Mouse (Mus musculus) testis, adult 2 months (tissue): ENCODE data around the gene Upk3bl.

Experiments
- CTCF ChIP-seq: fragments of 200-500 bp; IDR thresholded peaks from 2 replicates; pipeline ENCODE4 v1.5.1; 2012; ENCODE audit warnings: low read depth, mild to moderate bottlenecking, inconsistent platforms, low read length, moderate library complexity; ENCODE audit not compliant: control insufficient read depth, insufficient read depth, insufficient replicate concordance
- POLR2A ChIP-seq: fragments of 200-500 bp; IDR thresholded peaks from 2 replicates; pipeline ENCODE4 v1.6.1; 2012; ENCODE audit warnings: low read depth, mild to moderate bottlenecking, inconsistent platforms, low read length, moderate library complexity; ENCODE audit not compliant: control insufficient read depth

DNA sequence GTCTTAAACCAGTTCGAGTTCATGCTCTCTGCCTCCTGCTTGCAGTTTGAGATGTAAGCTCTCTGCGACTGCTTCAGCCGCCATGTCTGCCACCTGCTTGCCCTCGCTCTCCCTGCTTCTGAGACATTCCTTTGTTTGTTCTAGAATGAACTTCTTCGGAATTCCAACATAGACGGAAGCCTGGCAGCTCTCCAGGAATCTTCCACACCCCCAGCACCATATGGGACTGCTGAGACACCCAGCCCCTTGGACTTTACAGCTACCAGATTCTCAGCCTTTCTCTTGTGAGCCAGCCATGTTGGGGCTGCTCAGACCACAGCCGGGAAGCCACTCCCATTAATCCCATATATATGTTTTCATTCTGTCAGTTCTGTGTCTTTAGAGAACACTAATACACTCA, 22.0 kb downstream of the Upk3bl start:
- TF ChIP-seq CTCF: no peak
- TF ChIP-seq POLR2A: no peak
